ENCODE assay signal across 8 mouse cellular contexts in the genomic region with DNA sequence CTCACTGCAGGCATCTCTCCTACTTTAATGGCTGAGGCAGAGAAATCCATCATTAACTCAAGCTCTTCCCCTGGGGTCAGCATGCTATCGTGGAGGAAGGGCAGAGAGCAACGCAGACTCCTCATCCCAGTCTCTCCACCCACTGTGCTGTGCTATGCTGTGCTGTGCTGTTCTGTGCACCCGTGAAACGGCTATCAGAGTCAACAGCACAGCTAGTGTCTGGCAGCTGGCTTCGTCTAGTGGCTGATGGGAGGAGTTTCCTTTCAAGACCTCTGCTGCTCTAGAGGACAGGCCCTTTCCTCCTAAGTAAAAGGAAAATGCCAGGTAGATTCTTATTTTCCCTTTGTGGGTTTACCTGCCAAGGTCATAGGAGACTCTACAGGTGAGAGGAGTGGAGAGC. TPM values are rescaled to one million over a fixed set of nuclear protein-coding genes. Genes with fewer than 3 reads are reported as not detected.
DNase-seq lines count a peak whose midpoint lies in the region; ATAC-seq and TF ChIP-seq lines count a peak whose summit lies in the region.

No protein-coding gene starts in this region.

- no peak for ATAC-seq in embryonic facial prominence, embryonic 12.5 days (ENCODE audit: insufficient number of reproducible peaks, insufficient read depth, low FRiP score, low TSS enrichment)
- no peak for ATAC-seq in kidney, postnatal 0 days (replicated peaks; ENCODE audit: low FRiP score, low read depth)
- ATAC-seq in stomach, postnatal 0 days (ENCODE audit: low FRiP score, low TSS enrichment): no peak

- no peak for TF ChIP-seq EP300 in stomach, postnatal 0 days (optimal IDR thresholded peaks at IDR 0.05)

- TF ChIP-seq CTCF in layer of hippocampus, adult 2 months (conservative IDR thresholded peaks at IDR 0.05): no peak
- TF ChIP-seq CTCF in kidney, postnatal 0 days (IDR thresholded peaks at IDR 0.05; ENCODE audit: low read depth): no peak
- TF ChIP-seq CTCF in stomach, postnatal 0 days (IDR thresholded peaks at IDR 0.05; ENCODE audit: low read depth): no peak

- H3K4me3 ChIP-seq in layer of hippocampus, adult 2 months: no peak overlapping the region
- H3K4me3 ChIP-seq in embryonic facial prominence, embryonic 12.5 days: no peak overlapping the region
- no peak overlapping the region for H3K4me3 ChIP-seq in kidney, postnatal 0 days (replicated peaks; ENCODE audit: low read depth, low read length)
- H3K4me3 ChIP-seq in stomach, postnatal 0 days (ENCODE audit: low read depth, low read length): no peak overlapping the region
- H3K4me3 ChIP-seq in forebrain, embryonic 10.5 days: no peak overlapping the region

- 40% methylated on average over 5 of the region's 5 CpGs for WGBS in embryonic facial prominence, embryonic 12.5 days
- WGBS in kidney, postnatal 0 days: 8% methylated on average over 5 of the region's 5 CpGs
- WGBS in stomach, postnatal 0 days: 24% methylated on average over 5 of the region's 5 CpGs
- 67% methylated on average over 5 of the region's 5 CpGs for WGBS in forebrain, embryonic 10.5 days

- H3K4me1 ChIP-seq in embryonic facial prominence, embryonic 12.5 days: peaks cover 28% of the 10 kb centered on the region
- peaks cover 48% of the 10 kb centered on the region for H3K4me1 ChIP-seq in kidney, postnatal 0 days (replicated peaks; ENCODE audit: insufficient read depth, low read length)
- peaks cover 5% of the 10 kb centered on the region for H3K4me1 ChIP-seq in stomach, postnatal 0 days (replicated peaks; ENCODE audit: control insufficient read depth, insufficient read depth)
- peaks cover 24% of the 10 kb centered on the region for H3K4me1 ChIP-seq in forebrain, embryonic 10.5 days

- no peaks in the 10 kb centered on the region for H3K9me3 ChIP-seq in embryonic facial prominence, embryonic 12.5 days
- H3K9me3 ChIP-seq in kidney, postnatal 0 days (replicated peaks; ENCODE audit: low read length): no peaks in the 10 kb centered on the region
- H3K9me3 ChIP-seq in stomach, postnatal 0 days (ENCODE audit: control insufficient read depth, low read length): no peaks in the 10 kb centered on the region
- no peaks in the 10 kb centered on the region for H3K9me3 ChIP-seq in forebrain, embryonic 10.5 days

- H3K27me3 ChIP-seq in embryonic facial prominence, embryonic 12.5 days: no peaks in the 10 kb centered on the region
- H3K27me3 ChIP-seq in kidney, postnatal 0 days (ENCODE audit: insufficient read depth, low read length): no peaks in the 10 kb centered on the region
- no peaks in the 10 kb centered on the region for H3K27me3 ChIP-seq in stomach, postnatal 0 days (ENCODE audit: control insufficient read depth, insufficient read depth, low read length)
- no peaks in the 10 kb centered on the region for H3K27me3 ChIP-seq in forebrain, embryonic 10.5 days (ENCODE audit: poor library complexity, severe bottlenecking)

- H3K36me3 ChIP-seq in embryonic facial prominence, embryonic 12.5 days: no peaks in the 10 kb centered on the region
- no peaks in the 10 kb centered on the region for H3K36me3 ChIP-seq in kidney, postnatal 0 days (ENCODE audit: insufficient read depth, low read length)
- no peaks in the 10 kb centered on the region for H3K36me3 ChIP-seq in stomach, postnatal 0 days (ENCODE audit: control insufficient read depth, insufficient read depth, low read length)
- H3K36me3 ChIP-seq in forebrain, embryonic 10.5 days (replicated peaks): peaks cover 20% of the 10 kb centered on the region

- no peak overlapping the region for H3K9ac ChIP-seq in embryonic facial prominence, embryonic 12.5 days
- H3K9ac ChIP-seq in kidney, postnatal 0 days (ENCODE audit: low read depth, low read length): no peak overlapping the region
- H3K9ac ChIP-seq in stomach, postnatal 0 days (ENCODE audit: low read length): no peak overlapping the region

- H3K4me2 ChIP-seq in embryonic facial prominence, embryonic 12.5 days (replicated peaks): no peak overlapping the region
- peak overlapping the region; percentile 28; the same call in 1 of the 2 replicates for H3K4me2 ChIP-seq in kidney, postnatal 0 days (ENCODE audit: low read length)
- H3K4me2 ChIP-seq in stomach, postnatal 0 days (replicated peaks; ENCODE audit: low read depth): no peak overlapping the region

- DNase-seq in layer of hippocampus, adult 2 months (ENCODE audit: low spot score in 2 of 2): no peak
- DNase-seq in layer of hippocampus, postnatal 36 days: no peak
- DNase-seq in kidney, postnatal 0 days (ENCODE audit: low spot score): peak; percentile 65
- DNase-seq in stomach, postnatal 0 days (ENCODE audit: low spot score): no peak
- no peak for DNase-seq in right cerebral cortex, postnatal 25 days
- DNase-seq in layer of hippocampus, adult 11-12 months (ENCODE audit: low spot score): no peak
- DNase-seq in forebrain, embryonic 10.5 days (ENCODE audit: extremely low spot score, low spot score): no peak

- H3K27ac ChIP-seq in layer of hippocampus, adult 2 months: peak overlapping the region; percentile 70
- 0 out of 2 replicates have a peak overlapping the region, but pooled peaks have one; percentile 30 for H3K27ac ChIP-seq in embryonic facial prominence, embryonic 12.5 days
- peak overlapping the region; percentile 86 for H3K27ac ChIP-seq in kidney, postnatal 0 days
- H3K27ac ChIP-seq in stomach, postnatal 0 days (replicated peaks): peak overlapping the region; percentile 78; the same call in 1 of the 2 replicates
- H3K27ac ChIP-seq in forebrain, embryonic 10.5 days: no peak overlapping the region

RNA-seq across cellular contexts. Expression of a gene that starts 38.6 kb away (rescaled TPM):
- 10 to 100 TPM; 88.2 to 89.4 TPM for total RNA-seq in layer of hippocampus, adult 2 months (2021)
- total RNA-seq in layer of hippocampus, postnatal 36 days (2021): 10 to 100 TPM; 94.2 to 95.2 TPM
- polyA plus RNA-seq in embryonic facial prominence, embryonic 12.5 days (2016; fragmentation: Nextera tagmentation; extraction: Ambion mirVana): 7.9 and 10.0 TPM in 2 replicates
- 7.9 and 8.5 TPM in 2 replicates for polyA plus RNA-seq in kidney, postnatal 0 days (2015; fragmentation: Nextera tagmentation; extraction: Ambion mirVana)
- polyA plus RNA-seq in stomach, postnatal 0 days (2015; fragmentation: Nextera tagmentation; extraction: Ambion mirVana): 3.5 and 3.6 TPM in 2 replicates
- polyA plus RNA-seq in forebrain, embryonic 10.5 days (2016; fragmentation: Nextera tagmentation; extraction: Ambion mirVana): 7.1 and 7.3 TPM in 2 replicates
